Mouse (Mus musculus): ENCODE data around the gene Ctnnal1. TPM values are rescaled to one million over a fixed set of nuclear protein-coding genes. Genes with fewer than 3 reads are reported as not detected.

The Ctnnal1 gene
- total RNA-seq, 2 experiments from 2014 or later = 5.6 to 8.7 TPM

- peak; percentile 41; the same call in 1 of the 2 replicates for ATAC-seq (replicated peaks; ENCODE audit: low FRiP score, low TSS enrichment, poor library complexity, severe bottlenecking)
Measured at GRCm38 (mm10) chr4:56820017-56820550, 44.9 kb downstream of the Ctnnal1 start.

- no peak for ATAC-seq (replicated peaks; ENCODE audit: low FRiP score, low TSS enrichment, poor library complexity, severe bottlenecking)
Measured at GRCm38 (mm10) chr4:56815131-56815530, 49.9 kb downstream of the Ctnnal1 start.

GRCm38 (mm10) chr4:56812096-56812495 is 52.9 kb downstream of the Ctnnal1 start:
- ATAC-seq (replicated peaks; ENCODE audit: low FRiP score, low TSS enrichment, poor library complexity, severe bottlenecking) = no peak

- ATAC-seq (replicated peaks; ENCODE audit: low FRiP score, low TSS enrichment, poor library complexity, severe bottlenecking) = no peak
Measured at GRCm38 (mm10) chr4:56811642-56812041, 53.3 kb downstream of the Ctnnal1 start.

GRCm38 (mm10) chr4:56809050-56809449 is 55.9 kb downstream of the Ctnnal1 start:
- no peak for ATAC-seq (replicated peaks; ENCODE audit: low FRiP score, low TSS enrichment, poor library complexity, severe bottlenecking)

- no peak; the same call in 1 of the 2 replicates for ATAC-seq (replicated peaks; ENCODE audit: low FRiP score, low TSS enrichment, poor library complexity, severe bottlenecking)
Measured at GRCm38 (mm10) chr4:56802669-56803150, 62.3 kb downstream of the Ctnnal1 start.

GRCm38 (mm10) chr4:56801907-56802668 is 62.9 kb downstream of the Ctnnal1 start, which contains the start of the genes Elp1 and Fam206a:
Elp1 (minus strand) TSS chr4:56802331.
Fam206a (plus strand) TSS chr4:56802345.
- peak; percentile 95 for ATAC-seq (replicated peaks; ENCODE audit: low FRiP score, low TSS enrichment, poor library complexity, severe bottlenecking)

GRCm38 (mm10) chr4:56791373-56791772 is 73.6 kb downstream of the Ctnnal1 start:
- peak; percentile 82 for ATAC-seq (replicated peaks; ENCODE audit: low FRiP score, low TSS enrichment, poor library complexity, severe bottlenecking)

- no peak for ATAC-seq (replicated peaks; ENCODE audit: low FRiP score, low TSS enrichment, poor library complexity, severe bottlenecking)
Measured at GRCm38 (mm10) chr4:56771065-56771464, 93.9 kb downstream of the Ctnnal1 start.

GRCm38 (mm10) chr4:56768913-56769312 is 96.1 kb downstream of the Ctnnal1 start:
- no peak for ATAC-seq (replicated peaks; ENCODE audit: low FRiP score, low TSS enrichment, poor library complexity, severe bottlenecking)

GRCm38 (mm10) chr4:56767861-56768284 is 97.1 kb downstream of the Ctnnal1 start:
- ATAC-seq (replicated peaks; ENCODE audit: low FRiP score, low TSS enrichment, poor library complexity, severe bottlenecking) = no peak

Other genes with a start within 250 kb of the Ctnnal1 start
- gene Gm26657, start 125.1 kb downstream of the Ctnnal1 start, total RNA-seq (2014; fragmentation: Nextera tagmentation) = not detected in 2 replicates
- not detected in 2 replicates for gene Gm26657, start 125.1 kb downstream of the Ctnnal1 start, total RNA-seq (2017)
- gene Actl7b, start 123.7 kb downstream of the Ctnnal1 start, total RNA-seq (2014; fragmentation: Nextera tagmentation) = not detected in 2 replicates
- 2.5 TPM in 1 of 2 replicates, not detected in the other for gene Actl7b, start 123.7 kb downstream of the Ctnnal1 start, total RNA-seq (2017)
- gene Actl7a, start 121.8 kb downstream of the Ctnnal1 start, total RNA-seq (2014; fragmentation: Nextera tagmentation) = not detected in 2 replicates
- gene Actl7a, start 121.8 kb downstream of the Ctnnal1 start, total RNA-seq (2017) = not detected in 2 replicates
- 83.2 and 87.6 TPM in 2 replicates for gene Elp1, start 62.9 kb downstream of the Ctnnal1 start, total RNA-seq (2014; fragmentation: Nextera tagmentation)
- gene Elp1, start 62.9 kb downstream of the Ctnnal1 start, total RNA-seq (2017) = 29.9 and 34.8 TPM in 2 replicates
- gene Fam206a, start 62.8 kb downstream of the Ctnnal1 start, total RNA-seq (2014; fragmentation: Nextera tagmentation) = 28.4 and 35.5 TPM in 2 replicates
- gene Fam206a, start 62.8 kb downstream of the Ctnnal1 start, total RNA-seq (2017) = 5.6 and 7.3 TPM in 2 replicates
- 9.0 and 11.8 TPM in 2 replicates for gene Tmem245, start 82.2 kb upstream of the Ctnnal1 start, total RNA-seq (2014; fragmentation: Nextera tagmentation)
- gene Tmem245, start 82.2 kb upstream of the Ctnnal1 start, total RNA-seq (2017) = 4.7 and 6.1 TPM in 2 replicates
- not detected in 2 replicates for gene Frrs1l, start 125.2 kb upstream of the Ctnnal1 start, total RNA-seq (2014; fragmentation: Nextera tagmentation)
- gene Frrs1l, start 125.2 kb upstream of the Ctnnal1 start, total RNA-seq (2017) = not detected in 2 replicates

All from megakaryocyte-erythroid progenitor cell, adult 5-6 weeks (primary cell).